ENCODE assay signal across 16 mouse cellular contexts in the genomic region with DNA sequence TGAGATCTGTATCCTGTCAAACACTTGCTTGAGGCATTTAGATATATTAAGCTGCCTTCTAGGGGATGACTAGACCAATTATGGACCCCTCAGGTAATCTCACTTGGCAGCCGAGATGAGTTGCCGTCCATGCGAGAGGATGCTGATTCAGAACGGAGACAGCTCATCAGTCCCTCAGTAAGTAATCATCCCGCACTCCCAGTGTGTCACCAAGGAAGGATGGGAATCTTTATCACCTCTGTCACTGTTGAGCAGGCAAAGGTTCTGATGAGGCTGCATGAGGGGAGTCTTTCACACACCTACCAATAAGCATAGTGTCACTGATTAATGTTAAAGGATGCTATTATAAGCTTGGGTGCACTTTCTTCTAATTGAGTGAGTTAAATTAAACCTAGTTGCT.
DNase-seq lines count a peak whose midpoint lies in the region; ATAC-seq and TF ChIP-seq lines count a peak whose summit lies in the region.
"Had no signal": no experiment of that assay in that cellular context is flagged by ENCODE, and none has a peak within 500 bp of the region (broad histone marks: within the 10 kb centered on the region; RNA-seq: fewer than 3 reads in every experiment).

No protein-coding gene starts in this region.

- no peaks in the 10 kb centered on the region for H3K36me3 ChIP-seq in hindbrain, embryonic 12.5 days
- H3K36me3 ChIP-seq in hindbrain, embryonic 11.5 days (ENCODE audit: control insufficient read depth, insufficient read depth, low read length), result no peaks in the 10 kb centered on the region
- no peaks in the 10 kb centered on the region for H3K36me3 ChIP-seq in midbrain, postnatal 0 days (ENCODE audit: insufficient read depth, low read length)
- no peaks in the 10 kb centered on the region for H3K36me3 ChIP-seq in midbrain, embryonic 13.5 days
- H3K36me3 ChIP-seq: embryonic facial prominence, embryonic 10.5 days; heart, embryonic 13.5 days had no signal

- H3K27ac ChIP-seq in hindbrain, embryonic 12.5 days, result no peak overlapping the region
- H3K27ac ChIP-seq in hindbrain, embryonic 11.5 days (ENCODE audit: low read depth, low read length), result no peak overlapping the region
- H3K27ac ChIP-seq in midbrain, postnatal 0 days (ENCODE audit: low read depth, low read length), result no peak overlapping the region
- H3K27ac ChIP-seq in midbrain, embryonic 13.5 days, result no peak overlapping the region
- H3K27ac ChIP-seq: embryonic facial prominence, embryonic 10.5 days; heart, embryonic 13.5 days had no signal

- TF ChIP-seq CTCF in midbrain, postnatal 0 days (IDR thresholded peaks at IDR 0.05), result no peak
- TF ChIP-seq CTCF in brain, embryonic 14.5 days (IDR thresholded peaks at IDR 0.05; ENCODE audit: borderline replicate concordance, extremely low read depth, insufficient read depth, insufficient read length), result no peak

- DNase-seq in hindbrain, embryonic 11.5 days (ENCODE audit: low spot score), result no peak
- peak; percentile 3 for DNase-seq in midbrain, postnatal 0 days (ENCODE audit: low spot score)
- peak; percentile 32 for DNase-seq in brain, embryonic 14.5 days (ENCODE audit: low read depth)
- DNase-seq in cerebellum, postnatal 25 days, result no peak
- DNase-seq in lung, postnatal 25 days (ENCODE audit: low spot score), result no peak
- DNase-seq: adrenal gland, postnatal 10 days; cerebellum, adult 18-20 months; cerebellum, adult 9-11 months; gastrocnemius, postnatal 36 days; heart, adult 11 months; heart, postnatal 36 days had no signal

- H3K4me3 ChIP-seq in hindbrain, embryonic 12.5 days, result no peak overlapping the region
- H3K4me3 ChIP-seq in hindbrain, embryonic 11.5 days (ENCODE audit: low read depth, low read length), result no peak overlapping the region
- H3K4me3 ChIP-seq in midbrain, postnatal 0 days (ENCODE audit: low read depth, low read length), result no peak overlapping the region
- no peak overlapping the region for H3K4me3 ChIP-seq in midbrain, embryonic 13.5 days (replicated peaks)
- H3K4me3 ChIP-seq: embryonic facial prominence, embryonic 10.5 days; heart, embryonic 13.5 days had no signal

- H3K4me2 ChIP-seq in hindbrain, embryonic 12.5 days (replicated peaks), result no peak overlapping the region
- H3K4me2 ChIP-seq in hindbrain, embryonic 11.5 days (replicated peaks; ENCODE audit: low read depth, low read length), result no peak overlapping the region
- H3K4me2 ChIP-seq in midbrain, postnatal 0 days (ENCODE audit: low read depth, low read length, poor library complexity, severe bottlenecking), result no peak overlapping the region
- no peak overlapping the region for H3K4me2 ChIP-seq in midbrain, embryonic 13.5 days (replicated peaks)
- H3K4me2 ChIP-seq: heart, embryonic 13.5 days had no signal

- 0 out of 2 replicates have a peak, but pooled peaks have one; percentile 40 for ATAC-seq in hindbrain, embryonic 12.5 days (ENCODE audit: low FRiP score)
- no peak for ATAC-seq in hindbrain, embryonic 11.5 days (ENCODE audit: low FRiP score)
- no peak for ATAC-seq in midbrain, postnatal 0 days (ENCODE audit: low FRiP score)
- no peak for ATAC-seq in midbrain, embryonic 13.5 days
- ATAC-seq: forebrain, embryonic 14.5 days had no signal

- no peak overlapping the region for H3K9ac ChIP-seq in hindbrain, embryonic 12.5 days
- H3K9ac ChIP-seq in hindbrain, embryonic 11.5 days (ENCODE audit: low read depth, low read length), result no peak overlapping the region
- no peak overlapping the region for H3K9ac ChIP-seq in midbrain, postnatal 0 days (replicated peaks; ENCODE audit: low read length, poor library complexity, severe bottlenecking)
- no peak overlapping the region for H3K9ac ChIP-seq in midbrain, embryonic 13.5 days (replicated peaks)
- H3K9ac ChIP-seq: heart, embryonic 13.5 days had no signal

- H3K4me1 ChIP-seq in hindbrain, embryonic 12.5 days, result no peaks in the 10 kb centered on the region
- H3K4me1 ChIP-seq in hindbrain, embryonic 11.5 days (replicated peaks; ENCODE audit: control insufficient read depth, insufficient read depth, low read length), result no peaks in the 10 kb centered on the region
- no peaks in the 10 kb centered on the region for H3K4me1 ChIP-seq in midbrain, postnatal 0 days (ENCODE audit: insufficient read depth, low read length)
- H3K4me1 ChIP-seq in midbrain, embryonic 13.5 days (replicated peaks), result no peaks in the 10 kb centered on the region
- H3K4me1 ChIP-seq: embryonic facial prominence, embryonic 10.5 days; heart, embryonic 13.5 days had no signal

- WGBS in hindbrain, embryonic 12.5 days, result 82% methylated on average over 5 of the region's 5 CpGs
- whole genome bisulfite sequencing in hindbrain, embryonic 11.5 days, result 84% methylated on average over 5 of the region's 5 CpGs
- 56% methylated on average over 5 of the region's 5 CpGs for WGBS in midbrain, postnatal 0 days
- 72% methylated on average over 5 of the region's 5 CpGs for WGBS in midbrain, embryonic 13.5 days

- no peaks in the 10 kb centered on the region for H3K9me3 ChIP-seq in hindbrain, embryonic 12.5 days (replicated peaks)
- H3K9me3 ChIP-seq in hindbrain, embryonic 11.5 days (ENCODE audit: control insufficient read depth, low read length), result no peaks in the 10 kb centered on the region
- H3K9me3 ChIP-seq in midbrain, postnatal 0 days (ENCODE audit: low read length), result no peaks in the 10 kb centered on the region
- H3K9me3 ChIP-seq in midbrain, embryonic 13.5 days, result no peaks in the 10 kb centered on the region
- H3K9me3 ChIP-seq: embryonic facial prominence, embryonic 10.5 days; heart, embryonic 13.5 days had no signal

- no peak for TF ChIP-seq POLR2A in brain, embryonic 14.5 days (IDR thresholded peaks at IDR 0.05; ENCODE audit: borderline replicate concordance, extremely low read depth, insufficient read depth, insufficient read length, poor library complexity, severe bottlenecking)

- no peaks in the 10 kb centered on the region for H3K27me3 ChIP-seq in hindbrain, embryonic 12.5 days
- H3K27me3 ChIP-seq in hindbrain, embryonic 11.5 days (ENCODE audit: control insufficient read depth, insufficient read depth, low read length), result no peaks in the 10 kb centered on the region
- no peaks in the 10 kb centered on the region for H3K27me3 ChIP-seq in midbrain, postnatal 0 days (ENCODE audit: insufficient read depth, low read length)
- H3K27me3 ChIP-seq in midbrain, embryonic 13.5 days, result no peaks in the 10 kb centered on the region
- H3K27me3 ChIP-seq: heart, embryonic 13.5 days had no signal

Comparison
In these comparisons a context has a peak if more than half of its experiments do, and no peak if none do; other contexts are left out.
1. DNase-seq: peak in midbrain, postnatal 0 days (single experiment) and brain, embryonic 14.5 days (single experiment); none in hindbrain, embryonic 11.5 days (single experiment), cerebellum, postnatal 25 days (0 of 2) and lung, postnatal 25 days (single experiment).